13 mouse cellular contexts compared by ENCODE assay signal in genomic region chr6:34593353-34593752, GRCm38 (mm10).
DNase-seq lines count a peak whose midpoint lies in the region.
"Had no signal": no experiment of that assay in that cellular context is flagged by ENCODE, and none has a peak within 500 bp of the region (broad histone marks: within the 10 kb centered on the region; RNA-seq: fewer than 3 reads in every experiment).

No protein-coding gene starts in this region.

- DNase-seq in cerebellum, adult 11 months, result peak; percentile 11
- DNase-seq in cerebellum, postnatal 4 days (ENCODE audit: low spot score in 2 of 2), result no peak
- peak; percentile 20 to 31 for DNase-seq in cerebellum, adult 18-20 months
- DNase-seq in cerebellum, adult 9-11 months, result peak; percentile 39
- DNase-seq in spleen, adult 18-20 months, result no peak
- DNase-seq in urinary bladder, postnatal 14 days (ENCODE audit: low spot score), result no peak
- no peak for DNase-seq in left cerebral cortex, adult 9 months (ENCODE audit: low spot score in 2 of 2)
- DNase-seq: adrenal gland, postnatal 10 days; adrenal gland, postnatal 36 days; B cell, adult 2 months; embryo, embryonic 11 days; gastrocnemius, postnatal 25 days; kidney, adult 11 months had no signal

Comparison
In these comparisons a context has a peak if more than half of its experiments do, and no peak if none do; other contexts are left out.
1. DNase-seq: peak in cerebellum, adult 11 months (single experiment), cerebellum, adult 18-20 months (2 of 2) and cerebellum, adult 9-11 months (single experiment); none in cerebellum, postnatal 4 days (0 of 2), spleen, adult 18-20 months (0 of 2), urinary bladder, postnatal 14 days (single experiment) and left cerebral cortex, adult 9 months (0 of 2).